Mouse (Mus musculus) embryo, embryonic 10.5 days (tissue): ENCODE measurements around the gene Arhgap11a.

ENCODE experiments used
- DNase-seq: peaks from one replicate; pipeline ENCODE4 v3.0.0-alpha.2; 2015; ENCODE audit warnings: low spot score

Arhgap11a gene

DNA sequence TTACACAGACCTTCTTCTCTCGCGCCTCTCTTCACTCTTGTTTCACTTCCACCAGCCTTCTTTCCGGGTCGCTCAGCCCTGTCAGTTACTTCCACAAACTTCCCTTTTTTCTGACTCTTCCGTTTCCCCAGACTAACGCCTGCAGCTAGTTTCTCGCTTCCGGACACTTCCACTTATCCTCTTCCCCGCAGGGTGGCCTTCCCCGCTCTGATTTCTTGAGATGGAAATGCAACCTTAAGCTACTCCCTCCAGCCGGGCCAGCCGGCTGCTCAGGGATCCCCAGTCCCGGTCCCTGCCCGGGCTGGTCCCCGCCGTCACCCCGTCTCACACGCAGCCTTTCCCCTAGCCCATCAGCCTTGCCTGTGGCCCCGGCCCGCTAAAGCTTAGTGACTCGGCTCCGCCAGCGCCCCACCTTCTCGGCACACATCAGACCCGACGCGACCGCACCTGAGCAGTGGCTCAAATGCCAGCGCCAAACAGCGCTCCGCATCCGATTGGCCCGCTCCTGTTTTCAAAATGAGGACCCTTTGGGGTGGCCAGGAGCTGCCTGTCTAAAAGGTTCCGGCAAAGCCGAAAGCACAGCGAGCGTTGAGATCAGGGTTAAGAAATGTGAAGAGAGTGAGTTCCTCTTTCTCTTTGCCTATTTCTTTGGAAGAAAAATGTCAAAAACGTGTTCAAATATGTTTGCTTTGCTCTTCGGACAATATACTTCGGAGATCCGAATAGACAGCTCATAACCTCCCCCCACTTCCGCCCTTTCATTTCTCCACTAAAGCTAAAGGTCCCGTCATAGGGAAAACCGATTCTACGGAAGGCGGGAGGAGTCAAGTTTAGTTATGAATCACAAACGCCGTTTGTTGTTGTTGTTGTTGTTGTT lies at the start of gene Arhgap11a:
Gene Arhgap11a, minus strand, starts transcription at position 417 of the 877 bp plus-strand sequence.
- peak; percentile 98 for DNase-seq

DNA sequence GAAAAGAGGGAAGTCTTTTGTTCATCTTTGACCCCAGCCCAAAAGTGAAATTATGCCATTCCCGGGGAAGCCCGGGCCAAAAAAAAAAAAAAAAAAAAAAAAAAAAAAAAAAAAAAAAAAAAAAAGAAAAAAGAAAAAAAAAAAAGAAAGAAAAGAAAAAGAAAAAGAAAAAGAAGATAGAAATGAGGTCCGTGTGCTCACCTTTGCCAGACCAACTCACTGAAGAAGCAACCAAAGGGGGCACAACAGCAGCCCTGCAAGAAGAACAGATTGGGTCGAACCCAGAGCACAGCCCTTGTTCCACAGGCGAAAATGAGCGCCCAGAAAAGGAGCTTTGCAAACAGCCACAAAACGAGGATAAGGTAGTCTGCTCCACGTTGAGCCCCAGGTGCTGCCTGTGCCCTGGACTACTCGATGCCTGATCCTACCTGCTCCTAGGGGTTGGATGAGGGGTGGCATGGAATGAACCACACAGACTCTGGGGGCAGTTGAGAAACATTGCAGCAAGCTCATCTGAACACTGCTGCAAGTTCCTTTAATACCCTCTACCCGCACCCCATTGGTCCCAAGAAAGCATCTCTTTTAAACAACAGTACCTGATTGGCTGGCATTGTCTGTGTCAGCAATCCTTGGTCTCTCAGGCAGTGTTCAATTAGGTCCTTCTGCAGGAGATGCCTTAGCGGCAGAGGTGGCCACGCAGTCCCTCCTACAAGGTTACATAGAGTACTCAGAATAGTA lies 45.1 kb upstream of the Arhgap11a start:
- DNase-seq, result no peak

DNA sequence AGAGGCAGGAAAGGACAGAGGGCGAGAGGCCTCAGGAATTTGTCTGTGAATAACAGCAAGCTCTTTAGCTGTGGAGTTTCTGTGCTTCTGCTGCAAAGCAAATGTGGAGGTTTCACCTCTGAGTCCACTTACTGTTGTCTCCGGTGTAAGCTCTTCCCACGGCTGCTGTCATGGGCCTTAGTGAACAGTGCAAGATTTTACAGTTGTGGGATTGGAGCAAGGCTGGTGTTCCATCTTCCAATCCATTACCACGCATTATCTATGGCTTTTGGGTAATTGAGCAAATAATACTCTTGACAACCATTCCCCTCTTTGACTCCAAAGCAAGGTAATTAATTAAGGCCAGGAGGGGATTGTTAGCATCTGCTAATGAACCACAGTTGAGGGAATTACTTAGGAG lies 38.7 kb upstream of the Arhgap11a start:
- DNase-seq, result no peak

DNA sequence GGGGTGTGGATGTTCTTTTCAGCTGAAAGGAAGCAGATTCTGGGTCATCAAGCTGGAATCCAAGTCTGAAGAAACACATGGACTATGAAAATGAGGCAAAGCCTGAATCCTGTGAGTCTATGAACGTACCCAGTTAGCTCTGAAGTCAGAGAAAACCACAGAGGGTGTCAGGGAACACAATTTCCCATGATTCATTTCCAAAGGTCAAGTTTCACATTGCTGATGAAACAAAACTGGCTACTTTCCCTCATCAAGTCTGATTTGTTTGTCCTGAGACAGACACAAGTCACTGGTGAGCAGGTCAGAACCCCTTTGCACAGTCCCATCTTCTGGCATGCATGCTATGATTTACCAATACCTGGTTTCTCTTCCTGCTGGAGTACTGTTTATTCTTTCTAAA lies 37.6 kb upstream of the Arhgap11a start:
- no peak for DNase-seq

DNA sequence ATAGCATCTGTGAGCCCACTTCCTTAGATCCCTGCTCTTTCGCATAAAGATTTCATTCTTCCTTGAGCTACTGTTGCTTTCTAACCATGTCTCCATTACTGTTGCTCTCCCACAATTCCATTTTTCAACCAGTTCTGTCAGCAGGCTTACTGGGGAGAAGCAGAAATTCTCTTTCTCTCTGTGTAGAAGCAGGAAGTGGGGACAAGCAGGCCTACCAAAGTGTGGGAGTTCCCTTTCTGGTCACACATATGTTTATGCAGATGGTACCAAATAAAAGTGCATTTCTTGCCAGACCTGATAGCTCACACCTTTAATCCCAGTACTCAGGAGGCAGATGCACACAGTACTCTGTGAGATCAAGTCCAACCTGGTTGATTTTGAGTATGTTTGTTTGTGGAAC lies 21.7 kb upstream of the Arhgap11a start:
- no peak for DNase-seq

DNA sequence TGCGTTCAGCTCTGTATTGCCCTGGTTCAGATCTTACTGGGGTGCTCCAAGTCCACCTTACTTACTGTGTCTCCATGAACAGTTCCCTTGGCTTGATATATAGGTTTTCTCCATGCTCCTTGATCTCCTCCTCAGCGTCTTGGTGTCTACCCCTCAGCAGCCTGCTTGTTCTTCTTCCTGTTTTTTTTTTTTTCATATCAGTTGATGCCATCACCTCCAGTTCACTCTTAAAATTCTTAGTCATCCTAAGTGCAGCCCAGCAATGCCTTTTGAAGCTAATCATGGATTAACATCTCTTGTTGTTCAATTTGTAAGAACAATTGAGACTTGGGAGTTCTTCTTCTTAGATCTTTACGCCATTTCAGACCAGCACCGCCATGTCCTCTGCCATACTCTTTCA lies 19.9 kb upstream of the Arhgap11a start:
- no peak for DNase-seq

DNA sequence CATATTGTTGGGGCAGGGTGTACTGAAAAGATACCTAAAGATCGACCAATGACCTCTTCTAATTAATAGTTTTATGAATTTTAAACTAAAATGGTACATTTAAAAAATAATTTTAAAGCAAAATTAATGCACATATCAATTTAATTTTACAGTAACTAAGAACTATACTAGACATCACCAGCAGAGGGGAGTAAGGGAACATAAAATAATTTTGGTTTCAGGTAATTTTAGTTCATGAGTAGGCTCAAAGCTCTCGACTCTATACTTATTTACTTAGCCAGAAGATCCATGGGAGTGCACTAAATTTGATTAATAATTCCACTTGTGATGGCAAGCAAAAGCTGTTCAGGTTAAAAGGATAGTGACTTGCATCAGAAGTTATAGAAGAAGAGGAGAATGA lies 17.7 kb upstream of the Arhgap11a start:
- DNase-seq, result peak; percentile 34

DNA sequence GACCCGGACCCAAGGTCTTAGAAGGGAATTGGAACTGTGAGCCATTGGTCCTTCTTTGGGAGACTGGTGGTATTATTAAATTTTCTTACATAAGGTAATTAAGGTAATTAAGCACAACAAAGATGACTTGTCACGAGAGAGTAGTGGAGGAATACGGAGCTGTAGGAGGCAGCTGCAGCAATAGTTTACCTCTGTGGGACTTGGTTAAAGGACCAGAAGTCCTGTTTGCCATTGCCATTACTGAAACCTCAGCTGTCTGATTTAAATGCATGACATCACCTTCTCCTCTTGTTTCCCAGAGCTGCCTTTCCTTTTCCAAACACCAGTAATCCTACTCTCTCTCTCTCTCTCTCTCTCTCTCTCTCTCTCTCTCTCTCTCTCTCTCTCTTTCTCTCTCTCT lies 680 bp upstream of the Arhgap11a start:
- no peak for DNase-seq

DNA sequence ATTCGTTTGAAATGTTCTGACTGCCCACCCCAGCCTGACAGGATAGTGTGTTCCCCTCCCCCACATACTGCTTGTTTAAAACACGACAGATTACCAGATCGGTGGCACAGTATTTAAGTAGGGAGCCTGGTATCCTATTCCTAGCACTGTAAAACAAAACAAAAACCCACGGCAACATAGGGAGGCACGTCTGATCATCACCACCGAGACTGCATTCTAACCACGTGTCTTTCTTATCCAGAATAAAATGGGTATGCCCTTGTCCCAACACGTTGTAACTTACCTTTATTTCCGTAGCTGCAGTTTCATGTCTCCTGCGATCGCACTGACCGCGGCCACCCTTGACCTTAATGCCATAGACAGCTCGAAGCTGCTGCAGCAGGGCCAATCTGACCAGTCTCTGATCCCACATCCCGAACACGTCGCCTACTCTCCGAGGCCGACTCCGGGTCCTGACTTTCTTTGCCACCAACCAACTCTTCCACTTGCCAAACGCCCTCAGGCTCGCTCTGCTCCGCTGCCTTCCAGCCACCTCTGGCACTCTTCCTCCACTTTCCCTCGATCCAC lies 700 bp downstream of the Arhgap11a start:
- DNase-seq, result peak; percentile 18

DNA sequence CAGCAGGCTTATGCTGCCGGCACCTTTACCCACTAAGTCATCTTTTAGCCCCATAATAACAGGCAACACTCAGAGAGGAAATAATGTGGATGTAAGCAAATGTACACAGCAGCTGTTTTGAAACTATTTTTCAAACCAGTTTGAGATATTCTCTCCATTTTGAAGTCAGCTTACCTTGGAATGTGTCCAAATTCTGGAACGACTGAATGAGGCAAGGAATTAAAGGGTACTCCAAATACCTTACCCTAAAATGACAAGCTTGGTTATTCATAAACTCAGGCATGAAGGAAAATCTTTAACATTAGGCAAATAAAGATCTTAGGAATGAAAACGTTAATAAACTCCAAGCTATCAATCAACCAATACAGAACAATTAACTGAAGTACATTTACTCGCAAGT lies 3.4 kb downstream of the Arhgap11a start:
- DNase-seq, result no peak

DNA sequence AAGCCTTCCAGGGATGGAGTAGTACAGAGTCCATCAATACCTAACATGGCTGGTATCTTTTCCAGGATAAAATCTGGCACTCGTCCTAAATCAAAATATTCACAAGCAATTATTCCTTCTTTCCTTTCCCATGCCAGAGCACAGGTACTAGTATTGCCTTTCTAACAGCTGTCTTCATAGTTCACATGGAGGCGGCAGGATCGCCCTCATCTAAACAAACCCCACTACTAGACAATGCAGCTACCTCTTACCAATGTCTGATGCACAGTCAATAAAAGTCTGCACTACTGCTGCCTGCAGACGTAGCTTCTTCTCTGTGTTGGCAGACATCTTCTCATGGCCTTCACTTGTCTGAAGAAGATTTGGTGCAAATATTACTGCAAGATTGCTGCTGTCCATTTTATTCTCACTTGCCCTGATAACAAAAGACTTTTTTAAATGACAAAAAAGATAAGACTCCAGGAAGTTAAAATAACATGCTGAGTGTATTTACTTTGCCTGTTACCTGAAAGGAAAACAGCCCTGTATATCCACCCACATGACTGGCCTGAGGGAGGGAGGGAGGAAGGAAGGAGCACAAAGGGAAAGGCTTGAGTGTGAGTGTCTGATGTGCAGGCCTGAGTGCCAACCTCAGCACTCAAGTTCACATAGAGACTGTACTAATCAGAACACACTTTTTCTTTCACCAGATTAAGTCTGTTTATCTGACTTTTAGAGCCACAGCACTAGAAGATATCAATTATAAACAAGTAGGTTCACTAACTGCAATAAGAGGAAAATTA lies 6.6 kb downstream of the Arhgap11a start:
- DNase-seq, result no peak

DNA sequence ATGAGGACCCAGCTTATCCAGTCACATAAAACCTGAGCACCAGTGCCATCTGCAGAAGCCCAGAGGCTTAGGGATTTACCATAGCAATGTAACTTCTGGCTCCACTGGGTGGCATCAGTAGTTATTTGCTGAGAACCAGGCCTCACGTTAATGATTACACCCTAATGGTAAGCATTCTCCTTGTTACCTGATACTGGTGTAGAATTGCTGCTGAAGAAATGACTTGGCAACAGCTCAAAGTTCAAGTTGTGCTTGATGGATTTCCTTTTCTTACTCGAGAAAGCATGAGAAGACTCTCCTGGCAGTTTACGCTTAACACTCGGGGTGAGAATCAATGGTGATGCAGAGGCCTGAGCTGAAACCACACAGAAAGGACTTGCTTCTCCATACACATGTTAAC lies 9.0 kb downstream of the Arhgap11a start:
- no peak for DNase-seq

DNA sequence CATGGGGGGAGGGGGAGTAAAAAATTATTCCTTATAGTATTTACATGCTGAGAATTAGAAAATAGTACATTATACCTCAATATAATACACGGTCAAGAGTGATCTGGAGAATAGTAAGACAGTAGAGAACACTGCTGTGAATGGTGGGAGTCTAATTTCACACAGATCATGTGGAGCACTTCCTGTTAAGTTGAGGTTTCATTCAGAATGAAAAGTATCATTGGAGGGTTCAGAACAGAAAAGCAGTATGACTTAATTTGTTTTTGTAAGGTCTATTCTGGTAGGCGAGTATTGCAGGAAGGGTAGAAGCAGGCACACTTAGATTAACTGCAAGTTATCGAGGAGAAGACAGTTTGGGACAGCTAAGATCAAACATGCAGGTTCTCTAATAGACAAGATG lies 13.2 kb downstream of the Arhgap11a start:
- DNase-seq, result no peak

DNA sequence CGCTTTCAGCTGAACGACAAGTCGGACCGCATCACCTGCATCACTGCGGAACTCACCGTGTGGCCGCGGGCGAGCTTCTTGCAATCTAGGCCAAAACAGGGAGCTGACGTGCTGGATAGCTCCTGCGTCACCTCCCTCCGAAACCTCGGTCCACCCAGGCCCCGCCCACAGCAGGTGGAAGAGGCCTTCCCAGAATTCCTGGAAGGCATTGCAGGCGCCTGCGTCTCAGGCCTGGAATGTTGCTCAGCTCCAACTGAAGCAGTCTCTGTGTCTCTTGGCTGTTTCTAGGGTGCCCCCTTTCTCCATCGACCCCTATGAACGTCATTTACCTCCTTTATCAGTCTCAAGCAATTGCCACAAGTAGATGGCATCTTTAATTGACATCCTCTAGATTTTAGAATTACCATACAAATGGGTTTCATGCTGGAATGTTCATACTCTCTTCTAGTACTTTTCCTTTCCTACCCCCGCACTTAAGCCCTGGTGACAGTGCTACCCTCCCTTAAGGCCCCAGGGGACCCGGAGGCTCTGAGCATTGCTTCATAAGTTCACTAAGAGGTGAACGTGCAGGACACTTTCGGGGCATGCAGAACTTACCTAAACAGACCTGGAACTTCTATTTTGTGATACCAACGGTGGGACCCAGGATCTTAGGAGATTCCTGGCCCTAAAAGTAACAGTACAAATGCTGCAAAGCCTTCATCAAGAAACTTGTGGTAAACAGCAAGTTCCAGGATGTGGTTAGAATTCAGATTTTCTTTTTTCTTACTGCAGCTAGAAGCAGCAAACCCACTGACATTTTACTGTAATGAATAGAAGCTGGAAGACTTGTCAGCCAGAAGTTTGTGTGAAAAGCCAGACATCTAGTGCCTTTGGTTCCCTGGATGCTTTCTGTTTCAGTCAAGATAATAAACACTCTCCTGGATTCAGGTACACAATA lies 19.2 kb downstream of the Arhgap11a start, which contains the start of gene Scg5:
Gene Scg5, minus strand, starts transcription at position 179 of the 940 bp plus-strand sequence.
- peak; percentile 89 for DNase-seq

DNA sequence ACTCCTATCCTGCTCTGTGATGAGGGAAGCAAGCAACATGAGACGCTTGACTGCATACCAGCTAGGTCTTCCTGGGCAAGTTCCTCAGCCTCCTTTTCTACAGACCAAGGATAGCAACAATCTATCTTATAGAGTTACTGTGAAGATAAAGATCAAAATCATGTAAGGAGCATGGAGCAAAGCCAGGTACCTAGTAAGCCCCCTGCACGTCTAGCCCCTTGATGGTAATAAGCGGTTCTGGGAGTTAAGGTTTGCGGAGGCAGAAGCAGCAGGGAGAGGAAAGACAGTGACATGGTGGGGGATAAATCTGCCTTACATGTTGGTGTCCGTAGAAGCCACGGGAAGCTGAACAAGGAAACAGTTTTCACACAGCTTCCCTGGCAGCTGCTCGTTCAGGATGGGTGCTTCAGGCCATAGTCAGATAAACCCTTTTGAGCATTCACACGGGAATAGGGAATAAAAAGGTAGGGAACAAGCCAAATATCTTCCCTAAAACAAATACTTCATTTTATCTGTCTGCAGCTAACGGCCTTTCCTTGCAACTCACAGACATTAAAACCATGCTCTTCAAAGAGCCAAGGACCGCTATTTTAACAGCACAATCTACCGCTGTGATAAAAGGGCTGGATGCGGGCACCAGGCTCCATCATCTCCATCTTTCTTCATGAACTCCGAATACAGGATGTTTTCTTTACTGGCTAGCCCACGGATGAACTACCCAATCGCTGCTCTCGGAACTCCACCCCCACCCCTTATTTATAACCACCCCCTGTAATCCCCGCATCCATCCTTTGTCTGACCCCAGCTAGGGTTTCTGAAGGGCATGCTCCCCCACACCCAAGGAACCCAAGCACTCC lies 20.1 kb downstream of the Arhgap11a start:
- no peak for DNase-seq

DNA sequence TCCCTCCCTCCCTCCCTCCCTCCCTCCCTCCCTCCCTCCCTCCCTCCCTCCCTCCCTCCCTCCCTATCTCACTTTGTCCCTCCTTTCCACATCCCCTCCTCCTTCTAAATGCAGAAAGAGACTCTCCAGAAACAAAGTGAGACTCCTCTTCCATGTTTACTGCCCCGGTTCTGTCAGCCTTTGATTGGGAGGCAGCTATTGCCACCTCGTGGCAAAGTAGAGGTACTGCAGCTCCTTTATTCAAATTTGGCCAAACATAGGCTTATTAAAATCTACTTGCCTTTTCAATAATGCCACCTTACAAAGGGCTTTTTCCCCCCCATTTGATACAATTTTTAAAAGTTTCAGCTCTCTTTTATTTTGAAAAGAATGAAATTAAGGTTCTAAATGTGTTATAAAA lies 24.6 kb downstream of the Arhgap11a start:
- DNase-seq, result peak; percentile 84

DNA sequence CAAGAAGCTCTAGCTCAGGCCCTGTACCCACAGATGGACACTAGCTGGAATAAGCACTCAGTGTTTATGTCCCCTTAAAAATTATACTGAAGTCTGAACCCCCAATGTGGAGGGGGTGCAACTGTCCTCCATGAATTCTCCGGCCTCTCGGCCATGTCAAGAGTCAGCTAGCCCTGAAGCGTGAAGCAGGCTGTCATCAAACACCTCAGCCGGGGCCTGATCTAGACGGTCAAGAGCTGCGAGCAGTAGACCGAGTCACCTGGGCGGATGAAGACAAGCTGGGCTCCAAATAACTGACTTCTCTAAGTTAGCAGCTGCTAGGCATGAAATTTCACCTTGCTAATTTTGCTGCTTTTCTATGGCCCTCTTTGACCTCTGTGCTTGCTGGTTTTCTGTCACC lies 26.1 kb downstream of the Arhgap11a start:
- no peak for DNase-seq

DNA sequence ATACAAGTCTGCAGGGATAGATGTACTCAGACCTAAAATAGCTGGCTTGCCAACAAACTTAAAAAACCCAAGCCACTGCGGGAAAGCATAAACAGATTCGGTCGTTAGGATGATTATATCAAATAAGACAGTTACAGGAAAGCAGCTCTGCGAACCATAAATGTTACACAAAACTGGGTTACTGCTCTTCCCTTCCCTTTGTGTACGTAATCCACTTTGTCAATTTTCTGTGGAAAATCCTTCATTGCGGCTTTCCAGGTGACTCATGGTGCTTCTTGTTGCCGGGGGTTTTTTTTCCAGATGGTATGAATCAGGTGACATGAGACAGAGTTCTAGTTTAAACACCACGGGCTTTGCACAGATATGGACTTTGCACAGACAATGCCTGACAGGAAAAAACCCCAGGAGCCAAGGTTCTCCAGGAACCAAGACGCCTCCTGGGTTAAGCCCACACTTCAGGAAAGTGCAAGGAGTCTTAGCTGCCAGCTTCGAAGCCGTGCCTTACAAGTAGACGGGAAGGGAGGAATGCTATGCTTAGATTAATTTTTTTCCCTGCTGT lies 27.2 kb downstream of the Arhgap11a start:
- DNase-seq, result no peak

DNA sequence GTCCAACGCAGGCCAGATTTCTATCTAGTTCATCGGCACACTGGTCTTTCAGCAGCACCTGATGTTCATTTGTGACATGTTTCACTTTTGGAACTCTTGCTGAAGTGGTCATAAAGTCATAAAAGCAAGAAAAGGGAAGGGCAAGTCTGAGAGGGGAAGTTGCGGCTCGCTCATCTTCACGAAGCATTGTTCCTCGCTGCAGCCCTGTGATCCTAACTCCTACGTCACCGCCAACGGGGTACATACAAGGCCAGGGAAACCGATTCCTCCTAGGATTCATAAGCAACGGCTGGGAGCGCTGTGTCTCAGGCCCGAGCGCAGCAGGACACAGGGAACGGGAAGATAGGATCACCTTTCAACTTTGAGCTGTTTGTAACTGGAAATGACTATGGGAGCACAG lies 28.3 kb downstream of the Arhgap11a start:
- DNase-seq, result no peak
